Mouse (Mus musculus): ENCODE data around the gene Nacc2.

DNA sequence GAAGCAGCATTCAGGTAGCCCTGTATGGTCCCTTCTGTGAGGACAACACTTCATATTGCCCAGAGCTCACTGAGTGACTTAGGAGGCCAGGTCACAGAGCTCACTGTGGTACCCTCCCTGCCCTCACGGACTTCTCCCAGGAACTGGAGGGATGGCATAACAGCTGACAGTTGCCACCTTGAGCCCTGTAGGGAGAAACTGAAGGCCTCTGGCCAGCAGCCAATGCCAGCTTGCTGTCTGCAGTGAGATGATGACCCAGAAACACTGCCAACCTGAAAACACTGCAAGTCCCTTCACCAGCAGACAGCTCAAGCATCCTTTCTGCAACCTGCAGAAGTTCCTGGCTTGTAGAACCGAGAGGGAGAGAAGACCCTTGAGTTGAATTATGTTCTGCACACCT lies 20.5 kb upstream of the Nacc2 start:
- TF ChIP-seq EP300 (optimal IDR thresholded peaks at IDR 0.05) (no peak), CTCF (IDR thresholded peaks at IDR 0.05; ENCODE audit: low read depth) (no peak)

Data from stomach, postnatal 0 days (tissue).